Mouse (Mus musculus) heart, embryonic 10.5 days (tissue): ENCODE data around the gene Tubgcp2. TPM values are rescaled to one million over a fixed set of nuclear protein-coding genes. Genes with fewer than 3 reads are reported as not detected.

Source experiments
- DNase-seq: peaks from one replicate; pipeline ENCODE4 v3.0.0-alpha.2; 2017; ENCODE audit warnings: low spot score
- H3K27ac ChIP-seq: fragments of 300-500 bp; sonication (generic); 2 replicates; pipeline ENCODE4 v1.5.1; 2016; ENCODE audit warnings: mild to moderate bottlenecking
- H3K27me3 ChIP-seq: fragments of 300-500 bp; sonication (generic); 2 replicates; pipeline ENCODE4 v1.6.1; 2016; ENCODE audit warnings: mild to moderate bottlenecking; ENCODE audit not compliant: poor library complexity, insufficient read depth, severe bottlenecking
- H3K36me3 ChIP-seq: fragments of 300-500 bp; sonication (generic); 2 replicates; pipeline ENCODE4 v1.6.1; 2016; ENCODE audit warnings: mild to moderate bottlenecking, moderate library complexity
- H3K4me1 ChIP-seq: fragments of 300-500 bp; sonication (generic); 2 replicates; pipeline ENCODE4 v1.6.1; 2016; ENCODE audit warnings: mild to moderate bottlenecking
- H3K4me3 ChIP-seq: fragments of 300-500 bp; sonication (generic); 2 replicates; pipeline ENCODE4 v1.5.1; 2016; ENCODE audit warnings: mild to moderate bottlenecking, moderate library complexity
- H3K9me3 ChIP-seq: fragments of 300-500 bp; sonication (generic); 2 replicates; pipeline ENCODE4 v1.6.1; 2016; ENCODE audit warnings: mild to moderate bottlenecking, moderate library complexity
- WGBS: fragments of 180-500 bp; shearing (Covaris S2); methylation state at CpG from one replicate; pipeline ENCODE4 v1.1.7; 2016; 5-methylcytosine and 5-hydroxymethylcytosine counted together
- polyA plus RNA-seq: library from polyadenylated mRNA; unstranded; fragments of >200 nt; fragmentation: Nextera tagmentation; extraction: Ambion mirVana; gene quantifications from 2 replicates; pipeline ENCODE4 v1.2.1, GENCODE M21; 2016

The Tubgcp2 gene
- polyA plus RNA-seq, 1 experiment from 2014 or later: 55.4 TPM

DNA sequence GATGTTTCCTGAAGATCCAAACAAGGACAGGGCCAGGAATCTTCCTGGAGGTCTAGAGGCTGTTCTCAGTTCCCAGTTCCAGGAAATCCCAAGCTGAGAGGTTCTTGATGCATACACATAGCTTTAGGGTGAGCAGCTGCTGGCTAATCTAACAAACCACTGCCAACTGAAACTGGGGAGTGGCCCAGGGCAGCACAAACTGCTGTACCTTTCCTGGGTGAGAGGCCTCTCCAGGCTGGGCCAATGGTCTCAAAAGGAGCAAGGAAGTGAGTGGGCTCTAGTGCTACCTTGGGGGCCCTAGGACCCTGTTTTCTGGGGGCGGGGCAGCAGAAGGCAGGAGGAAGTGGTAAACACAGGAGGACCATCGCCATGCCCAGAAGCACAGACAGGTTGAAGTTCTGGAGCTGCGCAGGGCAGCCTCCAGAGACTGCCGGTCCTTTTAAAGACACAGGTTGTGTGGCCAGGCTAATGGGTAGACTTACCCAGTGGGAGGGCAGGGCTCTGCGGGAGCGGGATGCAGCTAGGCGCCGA, 45.5 kb downstream of the Tubgcp2 start:
- H3K27me3 ChIP-seq: peaks cover 83% of the 10 kb centered on the region
- no peaks in the 10 kb centered on the region for H3K9me3 ChIP-seq
- no peak for DNase-seq
- no peaks in the 10 kb centered on the region for H3K4me1 ChIP-seq
- WGBS: 77% methylated on average over 8 of the region's 8 CpGs
- peaks cover 10% of the 10 kb centered on the region for H3K36me3 ChIP-seq
- H3K27ac ChIP-seq: no peak overlapping the region
- H3K4me3 ChIP-seq: no peak overlapping the region

DNA sequence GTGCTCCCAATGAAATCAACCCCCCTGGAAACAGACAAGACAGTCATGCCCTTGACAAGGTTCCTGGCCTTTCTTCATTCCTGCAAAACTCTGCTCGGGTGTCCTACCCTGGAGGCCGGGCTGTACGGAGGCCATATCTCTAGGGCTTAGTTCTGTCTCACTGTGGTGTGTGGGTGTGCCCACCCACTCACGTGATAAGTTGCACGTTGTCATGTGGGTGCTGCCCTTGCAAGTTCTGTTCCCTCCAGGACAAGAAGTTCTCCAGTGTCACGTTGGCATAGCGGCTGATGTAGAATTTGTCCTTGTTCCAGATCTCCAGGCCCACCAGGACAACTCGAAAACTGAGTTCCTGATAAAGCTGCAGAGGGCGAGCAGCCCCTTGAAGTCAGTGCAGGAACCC, 48.2 kb downstream of the Tubgcp2 start:
- Histone ChIP-seq H3K27ac (no peak overlapping the region), H3K36me3 (no peaks in the 10 kb centered on the region), H3K9me3 (no peaks in the 10 kb centered on the region), H3K27me3 (peaks cover 97% of the 10 kb centered on the region), H3K4me1 (no peaks in the 10 kb centered on the region), H3K4me3 (no peak overlapping the region)
- DNase-seq: no peak
- WGBS: 81% methylated on average over 9 of the region's 9 CpGs

DNA sequence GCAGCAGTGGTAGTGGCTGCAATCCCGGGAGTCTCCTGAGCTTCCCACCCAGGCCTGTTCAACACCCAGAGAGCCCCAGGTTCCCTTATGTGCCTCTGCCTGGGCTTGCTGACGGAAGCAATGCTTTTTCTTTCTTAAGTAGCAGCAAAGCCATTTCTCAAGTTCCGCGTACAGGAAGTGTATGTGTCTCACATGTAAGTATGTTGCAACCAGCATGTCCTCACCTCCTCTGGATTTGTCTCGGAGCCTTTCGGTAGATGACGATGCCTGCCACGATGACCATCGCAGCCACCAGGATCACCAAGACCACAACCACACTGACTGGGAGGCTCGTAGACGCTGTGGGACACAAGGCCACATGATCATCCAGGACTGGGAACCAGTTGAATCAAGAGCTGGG, 52.0 kb downstream of the Tubgcp2 start:
- WGBS: 88% methylated on average over 11 of the region's 11 CpGs
- Histone ChIP-seq H3K4me1 (0 out of 2 replicates have a peak, but pooled peaks cover 3% of the 10 kb centered on the region), H3K36me3 (no peaks in the 10 kb centered on the region), H3K27me3 (peaks cover 86% of the 10 kb centered on the region), H3K27ac (no peak overlapping the region), H3K9me3 (no peaks in the 10 kb centered on the region), H3K4me3 (no peak overlapping the region)
- DNase-seq: no peak

DNA sequence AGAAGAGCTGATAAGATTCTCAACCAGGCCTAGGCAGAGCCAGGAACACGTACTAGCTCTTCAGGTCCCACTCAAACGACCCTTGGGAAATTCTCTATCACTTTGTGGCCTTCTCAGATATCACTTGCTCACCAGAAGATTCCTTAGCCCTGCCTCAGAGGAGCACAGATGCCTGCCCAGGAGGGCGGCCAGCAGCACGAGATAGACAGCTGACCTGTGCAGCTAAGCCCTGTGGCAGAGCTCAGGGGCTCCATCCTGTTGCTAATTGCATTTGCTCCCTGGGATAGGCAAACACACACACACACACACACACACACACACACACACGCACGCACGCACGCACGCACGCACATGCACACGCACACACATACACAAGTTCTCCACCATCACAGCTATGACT, 54.4 kb downstream of the Tubgcp2 start:
- no peak for DNase-seq
- Histone ChIP-seq H3K27me3 (peaks cover 81% of the 10 kb centered on the region), H3K4me1 (0 out of 2 replicates have a peak, but pooled peaks cover 12% of the 10 kb centered on the region), H3K36me3 (no peaks in the 10 kb centered on the region), H3K9me3 (no peaks in the 10 kb centered on the region), H3K4me3 (no peak overlapping the region), H3K27ac (no peak overlapping the region)
- WGBS: 71% methylated on average over 11 of the region's 11 CpGs

DNA sequence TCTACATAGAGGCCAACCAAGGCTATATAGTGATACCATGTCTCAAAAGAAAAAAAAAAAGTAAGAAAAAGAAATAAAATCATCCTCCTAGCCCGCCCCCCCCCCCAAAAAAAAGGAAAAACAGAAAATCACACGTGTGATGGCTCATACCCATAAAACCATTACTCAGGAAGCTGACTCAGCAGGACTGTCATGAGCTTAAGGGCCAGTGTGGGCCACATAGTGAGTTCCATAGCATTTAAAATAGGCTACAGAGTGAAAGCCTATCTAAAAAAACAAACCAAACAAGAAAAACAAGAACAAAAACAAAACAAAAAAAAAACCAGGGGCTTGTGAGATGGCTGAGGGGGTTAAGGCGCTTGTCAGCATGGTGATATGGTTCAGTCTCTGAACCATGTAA, 55.7 kb downstream of the Tubgcp2 start:
- no peak for DNase-seq
- peaks cover 81% of the 10 kb centered on the region for H3K27me3 ChIP-seq
- 0 out of 2 replicates have a peak, but pooled peaks cover 12% of the 10 kb centered on the region for H3K4me1 ChIP-seq
- no peak overlapping the region for H3K27ac ChIP-seq
- H3K36me3 ChIP-seq: no peaks in the 10 kb centered on the region
- WGBS: 56% methylated on average over 3 of the region's 3 CpGs
- H3K9me3 ChIP-seq: no peaks in the 10 kb centered on the region
- H3K4me3 ChIP-seq: no peak overlapping the region

DNA sequence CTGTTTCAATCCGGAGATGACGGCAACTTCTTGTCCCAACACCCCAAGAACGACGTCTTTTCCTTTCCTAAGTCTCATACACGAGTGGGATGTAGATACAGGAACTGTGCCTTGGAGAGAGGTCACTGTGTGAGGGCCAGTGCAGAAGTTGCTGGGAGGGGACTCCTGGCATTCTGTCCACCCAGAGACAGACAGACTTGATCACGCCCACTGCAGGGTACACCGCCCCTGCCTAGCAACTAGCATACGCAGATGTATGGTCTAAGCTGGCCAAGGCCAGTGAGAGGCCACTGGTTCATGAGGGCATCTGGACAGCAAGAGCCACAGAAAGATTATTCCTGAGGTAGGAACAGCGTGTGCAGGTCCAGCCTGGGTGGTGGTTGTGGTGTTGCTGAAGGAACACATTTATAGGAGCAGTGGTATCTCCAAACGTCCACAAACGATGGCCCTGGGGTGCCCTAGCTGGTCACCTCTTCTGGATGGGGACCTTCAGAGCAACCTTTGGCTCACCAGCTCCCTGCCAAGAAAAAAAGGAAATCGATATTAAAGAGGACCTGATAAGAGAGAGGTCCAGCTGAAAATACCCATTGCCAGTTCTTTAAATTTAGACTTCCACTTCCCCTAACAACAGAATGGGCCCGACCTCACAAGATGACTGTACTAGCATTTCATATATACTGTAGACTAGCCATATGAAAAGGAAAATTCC, 57.3 kb downstream of the Tubgcp2 start:
- Histone ChIP-seq H3K4me3 (peak overlapping the region; percentile 62), H3K27me3 (peaks cover 80% of the 10 kb centered on the region), H3K27ac (no peak overlapping the region), H3K9me3 (no peaks in the 10 kb centered on the region), H3K36me3 (no peaks in the 10 kb centered on the region), H3K4me1 (0 out of 2 replicates have a peak, but pooled peaks cover 12% of the 10 kb centered on the region)
- DNase-seq: no peak
- 43% methylated on average over 13 of the region's 13 CpGs for WGBS

DNA sequence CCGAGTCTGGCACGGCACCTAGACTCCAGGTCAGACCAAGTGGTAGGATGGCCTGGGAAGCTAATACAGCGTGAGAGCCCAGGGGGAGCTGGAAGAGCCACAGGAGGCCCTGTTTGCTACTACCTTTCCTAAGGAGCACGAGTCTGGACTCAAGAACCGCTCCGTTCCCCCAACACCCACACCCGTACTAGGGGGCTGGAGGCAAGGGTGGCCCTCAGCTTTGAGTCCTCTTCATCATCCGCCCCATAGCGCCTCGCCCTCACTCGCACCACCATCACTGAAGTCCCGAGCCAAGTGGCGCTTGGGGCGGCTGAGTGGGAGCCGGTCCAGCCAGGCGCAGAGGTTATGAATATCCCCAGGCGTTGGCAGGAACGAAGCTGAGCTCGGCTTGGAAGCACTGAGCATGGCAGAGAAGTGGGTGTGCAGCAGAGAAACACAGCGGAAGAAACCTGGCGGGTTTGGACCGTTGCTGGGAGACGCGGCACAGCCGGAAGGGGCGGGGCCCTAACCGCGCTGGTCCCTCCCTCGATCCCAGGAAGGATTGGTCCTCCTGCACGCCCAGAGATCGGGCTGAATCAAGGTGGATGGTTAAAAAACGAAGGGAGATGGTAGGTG, 58.1 kb downstream of the Tubgcp2 start, which contains the start of gene 6430531B16Rik:
TSS of gene 6430531B16Rik (minus strand) at position 478 of the 615 bp plus-strand sequence.
- Histone ChIP-seq H3K27ac (0 out of 2 replicates have a peak within 1 kb of the TSS, but pooled peaks have one; percentile 39), H3K27me3 (peaks cover 80% of the 10 kb centered on the region), H3K9me3 (no peaks in the 10 kb centered on the region), H3K4me1 (0 out of 2 replicates have a peak, but pooled peaks cover 12% of the 10 kb centered on the region), H3K4me3 (peak within 1 kb of the TSS; percentile 62), H3K36me3 (no peaks in the 10 kb centered on the region)
- WGBS: 5% methylated on average over 32 of the region's 32 CpGs
- DNase-seq: peak; percentile 88

DNA sequence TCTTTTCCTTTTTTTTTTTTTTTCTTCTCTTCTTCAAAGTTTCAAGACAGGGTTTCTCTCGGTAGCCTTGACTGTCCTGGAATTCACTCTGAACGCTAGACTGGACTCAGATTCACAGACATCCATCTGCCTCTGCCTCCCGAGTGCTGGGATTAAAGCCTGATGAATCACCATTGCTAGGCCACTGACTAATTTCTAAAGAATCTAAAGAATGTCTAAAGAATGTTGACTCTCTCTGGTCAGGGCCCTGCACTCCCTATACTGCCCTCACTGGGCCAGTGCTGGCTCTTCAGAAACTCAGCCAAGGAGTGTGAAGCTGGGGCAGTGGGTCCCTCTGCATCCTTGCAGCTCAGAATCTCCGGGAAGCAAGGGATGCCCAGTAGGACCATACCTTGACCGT, 61.0 kb downstream of the Tubgcp2 start:
- Histone ChIP-seq H3K4me3 (no peak overlapping the region), H3K27ac (no peak overlapping the region), H3K36me3 (no peaks in the 10 kb centered on the region), H3K27me3 (peaks cover 92% of the 10 kb centered on the region), H3K9me3 (no peaks in the 10 kb centered on the region), H3K4me1 (0 out of 2 replicates have a peak, but pooled peaks cover 9% of the 10 kb centered on the region)
- no peak for DNase-seq
- WGBS: 40% methylated on average over 5 of the region's 5 CpGs

DNA sequence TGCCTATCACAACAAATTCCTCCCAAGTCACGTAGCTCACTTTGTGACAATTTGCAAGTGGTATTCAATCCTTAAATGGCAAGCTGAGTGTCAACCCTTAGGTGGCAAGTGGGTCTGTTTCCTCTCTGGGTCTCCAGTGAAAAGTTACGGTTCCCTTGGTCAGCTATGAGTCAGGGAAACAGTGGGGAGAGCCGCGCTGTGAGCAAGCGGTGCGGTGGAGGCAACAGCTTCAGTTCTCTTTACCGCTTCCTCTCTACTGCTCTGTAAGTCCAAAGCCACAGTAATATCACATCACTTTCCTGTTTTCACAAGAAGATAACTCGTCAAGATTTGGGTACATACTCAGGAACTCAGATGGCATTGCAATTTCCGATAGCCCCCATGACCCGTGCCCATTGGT, 62.2 kb downstream of the Tubgcp2 start:
- no peak overlapping the region for H3K27ac ChIP-seq
- H3K27me3 ChIP-seq: peaks cover 89% of the 10 kb centered on the region
- H3K9me3 ChIP-seq: no peaks in the 10 kb centered on the region
- H3K36me3 ChIP-seq: no peaks in the 10 kb centered on the region
- H3K4me1 ChIP-seq: 0 out of 2 replicates have a peak, but pooled peaks cover 9% of the 10 kb centered on the region
- no peak for DNase-seq
- WGBS: 83% methylated on average over 10 of the region's 10 CpGs
- no peak overlapping the region for H3K4me3 ChIP-seq

DNA sequence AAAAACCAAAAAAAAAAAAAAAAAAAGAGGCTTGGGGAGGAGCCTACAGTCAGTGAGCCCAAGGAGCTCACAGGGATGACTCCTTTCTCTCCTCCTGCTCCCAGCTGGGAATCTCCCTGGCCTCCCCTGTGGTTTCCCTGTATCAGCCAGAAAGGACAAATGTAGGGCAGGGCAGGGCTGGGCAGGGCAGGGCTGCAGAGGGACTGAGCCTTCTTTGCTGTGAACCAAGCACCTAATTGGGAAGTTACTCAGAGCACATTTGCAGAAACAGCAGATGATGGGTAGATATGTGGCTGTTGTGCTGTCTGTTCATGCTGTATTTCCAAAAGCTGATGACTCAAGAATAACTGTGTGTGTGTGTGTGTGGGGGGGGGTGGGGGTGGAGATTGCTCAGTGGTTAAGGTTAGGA, 63.5 kb downstream of the Tubgcp2 start:
- Histone ChIP-seq H3K27me3 (peaks cover 91% of the 10 kb centered on the region), H3K9me3 (no peaks in the 10 kb centered on the region), H3K4me1 (0 out of 2 replicates have a peak, but pooled peaks cover 2% of the 10 kb centered on the region), H3K27ac (no peak overlapping the region), H3K36me3 (no peaks in the 10 kb centered on the region), H3K4me3 (no peak overlapping the region)
- DNase-seq: no peak

DNA sequence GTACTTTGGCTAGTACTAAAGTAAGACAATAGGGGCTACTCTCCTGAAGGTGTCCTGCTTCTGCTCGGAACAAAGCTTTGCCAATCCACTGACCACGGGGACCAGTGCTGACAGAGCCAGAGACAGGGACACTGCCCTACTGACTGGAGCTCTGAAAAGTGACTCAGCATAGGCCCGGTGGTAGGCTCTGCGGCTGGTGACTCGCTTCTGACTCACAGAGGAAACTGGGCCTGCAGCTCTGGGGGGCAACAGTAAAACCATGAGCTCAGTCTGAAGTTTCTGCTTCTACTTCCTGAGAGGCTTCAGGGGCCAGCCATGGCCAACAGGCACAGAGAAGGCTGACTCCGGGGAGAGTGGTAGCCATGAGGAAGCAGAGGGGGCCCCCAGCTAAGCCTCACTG, 65.0 kb downstream of the Tubgcp2 start:
- H3K4me1 ChIP-seq: no peaks in the 10 kb centered on the region
- 58% methylated on average over 6 of the region's 6 CpGs for WGBS
- H3K27me3 ChIP-seq: peaks cover 84% of the 10 kb centered on the region
- no peak for DNase-seq
- H3K9me3 ChIP-seq: no peaks in the 10 kb centered on the region
- no peak overlapping the region for H3K27ac ChIP-seq
- H3K4me3 ChIP-seq: no peak overlapping the region
- no peaks in the 10 kb centered on the region for H3K36me3 ChIP-seq

DNA sequence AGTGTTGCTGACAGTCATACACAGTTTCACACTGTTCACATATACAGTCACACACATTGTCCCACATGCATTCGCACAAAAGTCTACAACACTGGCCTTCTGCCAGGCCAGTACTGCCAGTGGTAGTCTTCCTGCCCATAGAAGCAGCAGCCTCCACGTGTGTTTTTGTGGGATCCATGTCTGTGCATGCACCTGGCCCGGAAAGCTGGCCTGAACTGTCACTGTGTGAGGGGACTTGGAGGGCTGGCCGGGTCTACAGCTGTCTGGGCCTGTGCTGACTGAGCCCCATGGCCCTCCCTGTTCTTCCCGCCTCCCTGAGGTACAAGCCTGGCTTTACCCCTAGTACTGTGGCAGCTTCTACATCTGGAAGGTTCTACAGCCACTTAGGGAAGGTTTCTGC, 65.5 kb downstream of the Tubgcp2 start:
- peaks cover 83% of the 10 kb centered on the region for H3K27me3 ChIP-seq
- WGBS: 74% methylated on average over 5 of the region's 5 CpGs
- no peak overlapping the region for H3K4me3 ChIP-seq
- DNase-seq: no peak
- H3K4me1 ChIP-seq: no peaks in the 10 kb centered on the region
- H3K27ac ChIP-seq: no peak overlapping the region
- H3K36me3 ChIP-seq: no peaks in the 10 kb centered on the region
- H3K9me3 ChIP-seq: no peaks in the 10 kb centered on the region

DNA sequence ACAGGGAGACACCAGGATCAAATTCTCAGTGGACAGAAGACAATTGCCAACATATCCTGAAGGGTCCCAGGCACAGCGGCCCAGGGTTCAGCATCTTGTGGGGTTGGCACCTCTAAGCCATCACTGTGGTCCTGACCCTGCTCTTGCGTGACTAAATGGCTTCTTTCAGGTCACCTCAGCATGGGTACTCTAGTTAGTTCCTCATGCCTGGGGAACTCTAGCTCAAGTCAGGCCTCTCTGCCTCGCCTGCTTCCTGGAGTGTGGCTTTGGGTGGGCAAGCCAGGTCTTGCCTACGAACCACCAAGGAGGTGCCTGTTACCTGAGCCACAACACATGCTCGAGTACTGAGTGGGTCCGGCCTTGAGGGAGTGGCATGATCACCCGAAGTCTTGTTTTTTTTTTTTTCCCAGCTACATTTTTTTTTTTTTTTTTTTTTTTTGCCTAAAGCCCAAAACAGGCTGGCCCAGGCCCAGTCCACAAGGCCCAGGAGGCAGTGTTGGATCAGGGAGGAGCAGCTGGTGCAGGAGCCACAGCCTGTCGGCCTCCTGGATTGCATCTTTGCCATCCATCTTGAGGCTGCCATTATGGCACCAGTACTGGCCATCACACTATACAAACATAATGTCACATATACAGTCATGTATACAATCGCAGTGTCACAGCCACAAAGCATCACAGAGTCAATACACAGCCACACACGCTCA, 66.1 kb downstream of the Tubgcp2 start:
- no peak overlapping the region for H3K27ac ChIP-seq

More for the DNA sequence above, 66.1 kb downstream of the Tubgcp2 start:
- no peak for DNase-seq
- Histone ChIP-seq H3K4me3 (no peak overlapping the region), H3K9me3 (no peaks in the 10 kb centered on the region), H3K27me3 (peaks cover 84% of the 10 kb centered on the region), H3K36me3 (no peaks in the 10 kb centered on the region), H3K4me1 (no peaks in the 10 kb centered on the region)
- 82% methylated on average over 10 of the region's 10 CpGs for WGBS
